Mouse (Mus musculus) kidney, embryonic 16.5 days (tissue): ENCODE results near the gene Ascl5. TPM values are rescaled to one million over a fixed set of nuclear protein-coding genes. Genes with fewer than 3 reads are reported as not detected.

Source experiments
- ATAC-seq: fragments of 200-750 bp; cut with Nextera tagmentation; 2 replicates; pipeline ENCODE4 v1.8.0; 2017; ENCODE audit warnings: moderate TSS enrichment; ENCODE audit not compliant: low FRiP score, low TSS enrichment
- H3K27ac ChIP-seq: fragments of 300-500 bp; sonication (generic); 2 replicates; pipeline ENCODE4 v1.5.1; 2014; ENCODE audit warnings: low read length
- H3K27me3 ChIP-seq: fragments of 300-500 bp; sonication (generic); 2 replicates; pipeline ENCODE4 v1.6.1; 2014; ENCODE audit warnings: low read length, control low read depth, mixed read lengths; ENCODE audit not compliant: insufficient read depth
- H3K36me3 ChIP-seq: fragments of 300-500 bp; sonication (generic); 2 replicates; pipeline ENCODE4 v1.6.1; 2014; ENCODE audit warnings: low read length, control low read depth, mixed read lengths; ENCODE audit not compliant: insufficient read depth
- H3K4me1 ChIP-seq: fragments of 300-500 bp; sonication (generic); 2 replicates; pipeline ENCODE4 v1.6.1; 2014; ENCODE audit warnings: low read length, control low read depth, mixed read lengths; ENCODE audit not compliant: insufficient read depth
- H3K4me2 ChIP-seq: fragments of 300-500 bp; sonication (generic); replicated peaks from 2 replicates; pipeline ENCODE4 v1.6.1; 2014; ENCODE audit warnings: low read depth, low read length
- H3K4me3 ChIP-seq: fragments of 300-500 bp; sonication (generic); 2 replicates; pipeline ENCODE4 v1.5.1; 2014; ENCODE audit warnings: mild to moderate bottlenecking, low read length
- H3K9ac ChIP-seq: fragments of 300-500 bp; sonication (generic); replicated peaks from 2 replicates; pipeline ENCODE4 v1.6.1; 2014; ENCODE audit warnings: low read length
- H3K9me3 ChIP-seq: fragments of 300-500 bp; sonication (generic); 2 replicates; pipeline ENCODE4 v1.6.1; 2016; ENCODE audit warnings: low read length, control low read depth
- WGBS: fragments of 180-500 bp; shearing (Covaris S2); extraction: QIAGEN DNeasy Blood & Tissue Kit; methylation state at CpG from one replicate; pipeline ENCODE4 v1.1.7; 2014; 5-methylcytosine and 5-hydroxymethylcytosine counted together
- polyA plus RNA-seq: library from polyadenylated mRNA; unstranded; fragments of >200 nt; fragmentation: Nextera tagmentation; extraction: Ambion mirVana; gene quantifications from 2 replicates; pipeline ENCODE4 v1.2.1, GENCODE M21; 2015

The Ascl5 gene
- polyA plus RNA-seq, 1 experiment from 2014 or later, result not detected

DNA sequence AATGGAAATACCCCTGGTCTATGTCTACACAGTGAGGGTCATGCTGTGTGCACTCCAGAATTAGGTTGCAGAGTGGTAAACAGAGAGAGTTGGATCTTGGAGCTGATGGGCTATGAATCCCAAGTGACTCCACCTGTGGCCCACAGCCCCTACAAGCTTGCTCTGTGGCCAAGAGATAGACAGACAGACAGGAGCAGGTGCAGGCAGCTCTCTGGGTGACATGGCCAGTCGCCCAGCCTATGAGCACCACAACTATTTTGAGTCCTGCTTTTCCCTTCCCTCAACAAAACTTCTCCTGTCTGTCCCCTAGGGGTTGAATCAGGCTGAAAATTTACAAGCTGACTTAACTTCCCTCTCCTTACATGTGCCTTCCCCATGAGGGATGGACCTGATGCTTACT is 16.0 kb downstream of the Ascl5 start:
- Histone ChIP-seq H3K27me3 (no peaks in the 10 kb centered on the region), H3K4me3 (no peak overlapping the region), H3K4me2 (no peak overlapping the region), H3K27ac (no peak overlapping the region), H3K4me1 (no peaks in the 10 kb centered on the region), H3K36me3 (no peaks in the 10 kb centered on the region), H3K9me3 (no peaks in the 10 kb centered on the region), H3K9ac (no peak overlapping the region)
- 63% methylated on average over 1 of the region's 1 CpGs for WGBS
- ATAC-seq, result no peak; the same call in 1 of the 2 replicates

GRCm38 (mm10) chr1:136067579-136067978 is 17.0 kb downstream of the Ascl5 start:
- H3K4me2 ChIP-seq, result no peak overlapping the region

DNA sequence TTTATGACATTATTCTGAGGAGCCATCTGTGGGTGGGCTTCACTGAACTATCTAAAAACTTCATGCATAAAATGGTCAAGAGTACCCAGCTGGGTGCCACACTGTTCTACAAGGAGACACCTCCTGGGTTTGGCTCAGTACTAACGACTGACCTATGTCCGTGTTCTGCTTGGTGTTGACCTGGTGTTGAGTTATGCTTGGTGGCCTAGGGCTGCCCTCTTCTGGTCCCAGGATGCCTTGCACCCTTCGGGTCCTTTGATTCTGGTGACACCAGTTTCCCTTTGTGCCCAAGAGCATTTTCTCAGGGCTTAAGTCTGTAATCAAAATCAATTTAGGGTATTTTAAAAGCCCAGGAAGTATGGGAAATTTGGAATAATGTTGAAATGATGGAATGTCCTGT is 25.5 kb downstream of the Ascl5 start:
- no peak overlapping the region for H3K9ac ChIP-seq
- no peak overlapping the region for H3K27ac ChIP-seq
- no peak overlapping the region for H3K4me2 ChIP-seq
- H3K4me1 ChIP-seq, result no peaks in the 10 kb centered on the region
- H3K36me3 ChIP-seq, result no peaks in the 10 kb centered on the region
- H3K4me3 ChIP-seq, result no peak overlapping the region
- 5% methylated on average over 3 of the region's 3 CpGs for WGBS
- H3K9me3 ChIP-seq, result no peaks in the 10 kb centered on the region
- 0 out of 2 replicates have a peak, but pooled peaks cover 4% of the 10 kb centered on the region for H3K27me3 ChIP-seq
- no peak for ATAC-seq

More at GRCm38 (mm10) chr1:136067579-136067978, 17.0 kb downstream of the Ascl5 start:
- no peak overlapping the region for H3K27ac ChIP-seq
- no peak overlapping the region for H3K9ac ChIP-seq
- no peak for ATAC-seq
- no peaks in the 10 kb centered on the region for H3K27me3 ChIP-seq
- 62% methylated on average over 3 of the region's 3 CpGs for WGBS
- no peaks in the 10 kb centered on the region for H3K4me1 ChIP-seq
- H3K36me3 ChIP-seq, result no peaks in the 10 kb centered on the region
- H3K4me3 ChIP-seq, result no peak overlapping the region
- no peaks in the 10 kb centered on the region for H3K9me3 ChIP-seq

GRCm38 (mm10) chr1:136077656-136078055 is 27.1 kb downstream of the Ascl5 start:
- Histone ChIP-seq H3K9ac (no peak overlapping the region), H3K36me3 (no peaks in the 10 kb centered on the region), H3K4me3 (no peak overlapping the region), H3K4me2 (no peak overlapping the region), H3K4me1 (no peaks in the 10 kb centered on the region), H3K27ac (no peak overlapping the region), H3K27me3 (0 out of 2 replicates have a peak, but pooled peaks cover 4% of the 10 kb centered on the region), H3K9me3 (peaks cover 5% of the 10 kb centered on the region; the same call in 1 of the 2 replicates)
- ATAC-seq, result no peak
- 68% methylated on average over 4 of the region's 4 CpGs for WGBS

GRCm38 (mm10) chr1:136081161-136081560 is 30.6 kb downstream of the Ascl5 start:
- no peaks in the 10 kb centered on the region for H3K36me3 ChIP-seq
- WGBS, result 86% methylated on average over 1 of the region's 1 CpGs
- no peaks in the 10 kb centered on the region for H3K4me1 ChIP-seq
- 0 out of 2 replicates have a peak, but pooled peaks cover 4% of the 10 kb centered on the region for H3K27me3 ChIP-seq
- no peak overlapping the region for H3K27ac ChIP-seq
- H3K9me3 ChIP-seq, result peaks cover 5% of the 10 kb centered on the region; the same call in 1 of the 2 replicates
- H3K4me3 ChIP-seq, result no peak overlapping the region
- no peak overlapping the region for H3K9ac ChIP-seq
- no peak for ATAC-seq
- no peak overlapping the region for H3K4me2 ChIP-seq

DNA sequence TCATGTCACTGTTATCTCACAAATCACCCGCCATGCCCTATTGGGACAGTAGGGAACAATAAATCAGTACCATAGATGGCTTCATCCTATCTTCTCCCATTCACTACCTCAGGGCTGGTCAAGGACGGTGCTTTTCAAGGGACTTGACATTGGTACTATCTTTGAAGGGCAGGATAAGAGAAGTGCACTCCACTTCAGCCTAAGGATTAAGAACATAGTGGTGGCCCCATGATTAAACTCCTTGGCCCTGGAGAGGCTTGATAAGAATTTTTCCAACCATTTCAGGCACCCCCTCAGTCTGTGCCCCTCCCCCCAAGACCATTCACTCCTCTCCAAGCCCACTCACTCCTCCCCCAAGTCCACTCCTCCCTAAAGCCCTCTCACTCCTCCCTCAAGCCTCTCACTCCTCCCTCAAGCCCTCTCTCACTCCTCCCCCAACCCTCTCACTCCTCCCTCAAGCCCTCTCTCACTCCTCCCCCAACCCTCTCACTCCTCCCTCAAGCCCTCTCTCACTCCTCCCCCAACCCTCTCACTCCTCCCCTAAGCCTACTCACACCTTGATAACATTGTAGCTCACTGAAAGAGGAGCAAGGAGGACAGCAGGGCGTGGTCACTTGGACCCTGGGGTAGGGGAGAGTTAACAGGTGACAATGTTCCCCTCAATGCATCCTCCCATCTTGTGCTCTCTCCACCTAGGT is 35.5 kb downstream of the Ascl5 start:
- H3K4me2 ChIP-seq, result no peak overlapping the region
- no peaks in the 10 kb centered on the region for H3K27me3 ChIP-seq
- no peak for ATAC-seq
- H3K27ac ChIP-seq, result no peak overlapping the region
- no peak overlapping the region for H3K4me3 ChIP-seq
- H3K36me3 ChIP-seq, result no peaks in the 10 kb centered on the region
- no peak overlapping the region for H3K9ac ChIP-seq
- H3K9me3 ChIP-seq, result peaks cover 5% of the 10 kb centered on the region; the same call in 1 of the 2 replicates
- H3K4me1 ChIP-seq, result no peaks in the 10 kb centered on the region
- WGBS, result 84% methylated on average over 3 of the region's 3 CpGs

DNA sequence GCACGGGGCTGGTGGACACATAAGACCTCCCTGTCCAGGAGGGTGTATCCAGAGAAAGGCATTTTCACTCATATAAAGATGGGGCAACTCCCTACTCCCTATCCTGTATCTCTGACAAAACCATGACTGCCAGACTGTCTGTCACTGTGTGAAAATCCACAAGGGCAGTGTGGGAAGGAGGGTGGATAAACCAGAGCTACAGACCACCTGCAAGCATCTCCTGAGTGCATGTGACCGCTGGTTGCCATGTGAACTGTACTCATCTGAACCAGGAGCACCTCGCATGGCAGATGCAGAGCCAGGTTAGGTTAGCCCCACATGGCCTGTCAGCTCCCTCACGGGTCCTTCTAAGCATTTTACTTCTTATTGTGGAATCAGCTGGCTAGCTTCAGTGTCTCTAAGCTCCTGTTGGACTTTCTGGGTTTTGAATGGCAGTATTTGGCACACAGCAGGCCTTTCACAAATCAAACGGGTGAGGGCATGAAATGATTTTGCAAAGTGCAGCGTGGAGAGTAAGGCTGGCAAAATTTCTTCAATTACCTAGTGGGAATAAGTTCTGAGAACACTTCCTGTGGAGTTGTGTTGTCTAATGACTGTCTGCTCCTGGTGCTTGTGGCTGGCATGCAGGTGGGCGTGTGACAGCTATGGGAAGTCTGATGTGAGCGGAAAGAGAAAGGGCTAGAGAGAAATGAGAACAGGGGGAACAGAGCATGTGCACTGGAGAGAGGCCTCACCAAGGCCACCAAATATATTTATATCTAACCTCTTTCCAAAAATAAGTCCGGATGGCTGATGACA is 39.0 kb downstream of the Ascl5 start:
- Histone ChIP-seq H3K4me3 (no peak overlapping the region), H3K36me3 (no peaks in the 10 kb centered on the region), H3K9ac (no peak overlapping the region), H3K27ac (no peak overlapping the region), H3K4me1 (no peaks in the 10 kb centered on the region), H3K4me2 (no peak overlapping the region), H3K9me3 (no peaks in the 10 kb centered on the region), H3K27me3 (no peaks in the 10 kb centered on the region)
- whole genome bisulfite sequencing, result 81% methylated on average over 9 of the region's 9 CpGs
- ATAC-seq, result no peak

DNA sequence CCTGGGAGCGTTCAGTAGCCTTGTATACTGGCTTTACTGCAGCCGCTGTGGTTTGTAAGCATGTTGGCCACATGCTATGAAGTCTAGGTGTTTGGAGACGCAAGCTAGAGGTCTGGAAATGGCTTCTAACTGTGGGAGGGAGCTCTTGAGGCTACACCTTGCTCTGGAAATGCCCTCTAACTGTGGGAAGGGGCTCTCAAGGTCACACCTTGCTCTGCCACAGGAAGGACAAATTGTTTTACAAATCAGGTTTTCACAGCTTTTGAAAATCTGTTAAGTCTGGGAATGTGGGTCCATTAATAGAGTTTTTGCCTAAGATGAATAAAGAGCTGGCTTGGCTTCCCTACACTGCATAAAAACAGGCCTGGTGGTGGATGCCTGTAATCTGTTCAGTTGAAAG is 43.1 kb downstream of the Ascl5 start:
- H3K9ac ChIP-seq, result no peak overlapping the region
- no peaks in the 10 kb centered on the region for H3K36me3 ChIP-seq
- no peak overlapping the region for H3K27ac ChIP-seq
- H3K27me3 ChIP-seq, result no peaks in the 10 kb centered on the region
- no peak overlapping the region for H3K4me2 ChIP-seq
- H3K9me3 ChIP-seq, result no peaks in the 10 kb centered on the region
- no peaks in the 10 kb centered on the region for H3K4me1 ChIP-seq
- 72% methylated on average over 3 of the region's 3 CpGs for WGBS
- no peak for ATAC-seq
- H3K4me3 ChIP-seq, result no peak overlapping the region

DNA sequence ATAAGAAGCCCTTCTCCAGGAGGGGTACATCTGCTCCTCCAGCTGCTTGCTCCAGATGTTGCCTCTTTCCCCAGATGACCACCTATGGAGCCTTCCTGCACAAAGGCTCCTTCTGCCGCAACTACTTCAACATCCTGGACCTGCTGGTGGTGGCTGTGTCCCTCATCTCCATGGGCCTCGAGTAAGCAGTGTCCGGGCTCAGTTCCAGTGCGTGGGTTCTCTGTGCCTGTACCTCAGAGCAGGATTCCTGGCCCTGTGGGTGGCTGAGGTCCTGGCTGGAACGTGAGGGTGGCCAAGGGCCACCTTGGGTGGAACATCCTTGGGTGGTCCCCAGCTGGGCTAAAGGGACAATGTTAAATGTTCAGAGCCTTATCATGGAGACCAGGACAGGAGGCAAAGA is 44.2 kb downstream of the Ascl5 start:
- WGBS, result 83% methylated on average over 5 of the region's 5 CpGs
- Histone ChIP-seq H3K27ac (no peak overlapping the region), H3K9ac (no peak overlapping the region), H3K27me3 (no peaks in the 10 kb centered on the region), H3K4me2 (no peak overlapping the region), H3K9me3 (no peaks in the 10 kb centered on the region), H3K36me3 (no peaks in the 10 kb centered on the region), H3K4me3 (no peak overlapping the region), H3K4me1 (no peaks in the 10 kb centered on the region)
- no peak for ATAC-seq
